Mouse (Mus musculus) R1 (cell line): ENCODE data around the gene Cpxm2.

Source experiments
- DNase-seq: peaks from one replicate; pipeline ENCODE4 v3.0.0-alpha.2; 2018; ENCODE audit warnings: low read depth, low spot score

Cpxm2 gene

GRCm38 (mm10) chr7:132026671-132027070 lies 127.9 kb downstream of the Cpxm2 start:
- DNase-seq: no peak

GRCm38 (mm10) chr7:132025591-132025990 lies 128.9 kb downstream of the Cpxm2 start:
- no peak for DNase-seq

- no peak for DNase-seq
Observed at GRCm38 (mm10) chr7:132015933-132016332, 138.6 kb downstream of the Cpxm2 start.

- DNase-seq: peak; percentile 63
Observed at GRCm38 (mm10) chr7:132015193-132015592, 139.3 kb downstream of the Cpxm2 start.

- no peak for DNase-seq
Observed at GRCm38 (mm10) chr7:132013970-132014369, 140.6 kb downstream of the Cpxm2 start.

- no peak for DNase-seq
Observed at GRCm38 (mm10) chr7:132012969-132013679, 141.4 kb downstream of the Cpxm2 start.

GRCm38 (mm10) chr7:132009002-132009401 lies 145.5 kb downstream of the Cpxm2 start:
- no peak for DNase-seq

GRCm38 (mm10) chr7:132005996-132006696 lies 148.4 kb downstream of the Cpxm2 start:
- no peak for DNase-seq

- no peak for DNase-seq
Observed at GRCm38 (mm10) chr7:131992873-131993272, 161.7 kb downstream of the Cpxm2 start.

GRCm38 (mm10) chr7:131992226-131992625 lies 162.3 kb downstream of the Cpxm2 start:
- DNase-seq: peak; percentile 57

GRCm38 (mm10) chr7:131989056-131989455 lies 165.5 kb downstream of the Cpxm2 start:
- peak; percentile 74 for DNase-seq
